Mouse (Mus musculus): Measurements from ENCODE around the gene Epn2.

The Epn2 gene

DNA sequence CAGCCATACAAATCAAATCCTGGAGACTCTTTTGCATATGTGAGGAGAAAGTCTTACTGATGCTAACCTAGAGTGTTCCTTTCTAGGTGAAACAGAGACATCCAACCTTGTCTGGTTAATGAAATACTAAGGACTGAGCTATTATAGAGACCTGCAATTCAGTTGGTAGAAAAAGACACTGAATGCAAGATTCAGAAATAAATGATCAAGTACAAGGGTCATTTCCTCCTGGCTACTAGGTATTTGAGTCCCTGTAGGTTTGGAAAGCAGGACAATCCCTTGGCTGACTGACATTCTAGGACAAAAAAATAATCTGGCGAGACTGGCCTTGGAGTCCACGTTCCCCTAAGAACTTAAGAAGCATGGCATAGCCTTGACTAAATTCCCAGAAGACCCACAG lies 33.9 kb downstream of the Epn2 start:
- in situ Hi-C loops (cut with MboI; ENCODE audit: low sequenced_read_pairs) = no loop called here

DNA sequence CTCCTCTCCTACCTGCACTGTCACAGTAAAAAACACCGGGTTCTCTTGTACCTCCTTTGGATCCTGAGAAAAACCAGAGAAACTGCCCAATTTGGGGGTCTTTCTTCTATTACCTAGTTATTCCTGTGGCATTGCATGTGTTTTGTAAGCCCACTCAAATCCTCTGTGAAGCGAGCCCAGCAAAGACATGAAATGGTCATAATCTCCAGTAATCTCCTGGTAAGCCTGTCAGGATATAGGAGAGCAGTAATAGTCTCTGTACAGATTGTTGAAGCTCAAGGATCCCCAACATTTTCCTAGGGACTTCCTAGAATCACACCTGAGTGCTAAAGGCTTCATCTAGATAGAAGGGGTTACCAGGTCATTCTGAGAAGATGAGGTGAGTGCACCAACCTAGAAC lies 38.4 kb downstream of the Epn2 start:
- in situ Hi-C loops (cut with MboI; ENCODE audit: low sequenced_read_pairs) = no loop called here

DNA sequence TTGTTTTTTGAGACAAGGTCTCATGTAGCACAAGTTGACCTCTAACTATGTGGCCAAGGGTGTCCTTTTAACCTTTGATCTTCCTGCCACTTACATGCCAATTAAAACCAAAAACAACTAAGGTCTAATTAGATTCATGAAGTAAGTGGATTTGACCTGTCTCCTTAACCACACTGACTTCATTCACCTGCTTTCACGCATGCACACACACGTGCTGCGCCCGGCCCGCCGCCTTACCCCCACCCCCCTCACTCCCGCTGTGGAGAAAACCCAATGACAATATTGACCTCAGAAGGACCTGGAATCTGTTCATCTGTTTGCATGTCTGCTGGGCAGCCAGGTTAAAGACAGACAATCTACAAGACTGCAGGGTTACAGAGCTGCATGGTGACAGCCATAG lies 38.8 kb downstream of the Epn2 start:
- in situ Hi-C loops (cut with MboI; ENCODE audit: low sequenced_read_pairs) = no loop called here

DNA sequence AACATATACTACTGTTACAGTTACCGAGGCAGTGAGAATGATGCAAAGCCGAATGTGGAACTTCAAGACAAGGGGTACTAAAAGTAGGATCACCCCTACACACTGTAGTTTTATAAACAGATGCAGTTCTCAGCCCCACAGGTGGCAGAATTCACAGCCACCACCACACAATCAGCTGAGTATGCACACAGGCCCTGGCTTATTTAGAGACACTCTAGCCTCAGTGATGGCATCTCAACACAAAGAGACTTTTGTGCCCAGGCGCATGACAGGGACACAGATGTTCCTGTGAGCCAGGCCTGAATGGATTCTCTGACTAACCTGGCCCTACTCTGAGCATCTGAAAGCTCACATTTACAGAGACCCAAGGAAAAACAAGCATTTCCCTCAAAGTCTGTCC lies 42.1 kb downstream of the Epn2 start:
- in situ Hi-C loops (cut with MboI; ENCODE audit: low sequenced_read_pairs) = no loop called here

DNA sequence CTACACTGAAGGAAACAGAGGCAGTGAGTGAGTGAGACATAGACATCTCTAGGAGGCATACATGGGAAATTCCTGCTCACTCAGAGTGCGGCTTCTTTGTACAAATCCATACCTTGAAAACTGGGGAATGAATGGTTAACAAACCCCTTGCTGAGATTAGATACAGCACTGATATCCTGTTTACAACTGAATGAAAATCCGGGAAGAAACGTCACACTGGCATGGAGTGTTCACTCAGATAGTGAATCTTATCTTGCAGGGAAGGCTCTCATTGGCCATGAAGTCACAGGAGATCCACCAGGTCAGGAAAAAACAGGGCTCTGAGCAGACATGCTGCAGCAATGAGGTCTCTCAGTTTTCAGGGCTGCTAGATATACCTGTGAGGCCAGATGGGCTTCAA lies 42.5 kb downstream of the Epn2 start:
- in situ Hi-C loops (cut with MboI; ENCODE audit: low sequenced_read_pairs) = no loop called here

DNA sequence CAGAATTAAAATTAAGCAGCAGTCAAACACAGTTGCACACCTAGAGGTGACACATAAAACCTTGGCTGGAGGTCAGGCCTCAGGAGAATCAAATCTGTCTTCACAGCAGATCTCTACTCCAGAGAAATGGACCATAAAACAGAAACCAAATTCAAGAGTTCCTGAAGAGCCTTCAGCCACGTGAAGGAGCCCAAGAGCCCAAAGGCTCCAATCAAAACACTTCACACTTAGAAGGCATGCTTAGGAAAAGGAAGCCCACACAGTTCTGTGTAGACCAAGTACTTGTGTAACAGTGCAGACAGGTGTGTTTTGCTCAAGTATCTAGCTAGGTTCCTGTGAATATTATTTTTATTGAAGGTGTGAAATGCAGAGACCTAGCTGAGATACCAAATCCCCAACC lies 44.0 kb downstream of the Epn2 start:
- in situ Hi-C loops (cut with MboI; ENCODE audit: low sequenced_read_pairs) = no loop called here

DNA sequence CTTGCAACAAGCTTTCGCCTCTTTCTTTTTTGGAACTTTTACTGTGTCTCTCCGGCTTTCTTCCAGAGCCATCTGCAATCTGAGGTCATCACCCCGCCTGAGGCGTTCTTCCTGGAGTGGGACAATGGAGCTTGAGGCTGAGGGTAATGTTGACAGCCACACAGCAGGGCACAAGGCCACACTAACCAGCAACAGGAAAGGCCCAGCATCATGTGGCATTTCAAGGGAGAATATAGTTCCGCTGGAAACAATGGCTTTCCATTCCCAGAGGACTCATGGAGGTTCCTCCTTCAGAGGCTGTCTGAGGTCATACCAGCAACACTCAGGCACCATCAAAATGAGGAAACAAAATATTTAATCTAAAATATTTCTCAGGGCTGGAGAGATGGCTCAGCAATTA lies 45.9 kb downstream of the Epn2 start:
- in situ Hi-C loops (cut with MboI; ENCODE audit: low sequenced_read_pairs) = no loop called here

DNA sequence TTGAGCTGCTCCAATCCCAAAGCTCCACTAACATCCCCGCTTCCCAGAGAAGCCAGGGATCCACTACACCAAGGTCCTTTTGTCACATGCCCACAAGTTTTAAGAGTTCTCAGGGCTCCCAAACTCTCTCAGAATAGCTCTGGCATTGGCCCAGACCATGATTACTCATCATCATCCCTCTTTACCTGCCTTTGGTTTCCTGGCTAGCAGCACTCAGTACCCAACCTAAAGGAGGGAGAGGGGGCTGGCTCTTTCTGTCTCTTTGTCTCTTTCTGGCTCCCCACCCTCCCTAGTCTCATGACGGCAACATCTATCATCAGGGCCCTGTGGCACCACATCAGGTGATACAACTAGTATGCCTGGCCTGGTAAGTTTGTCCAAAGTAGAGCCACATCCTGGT lies 46.7 kb downstream of the Epn2 start:
- in situ Hi-C loops (cut with MboI; ENCODE audit: low sequenced_read_pairs) = no loop called here

DNA sequence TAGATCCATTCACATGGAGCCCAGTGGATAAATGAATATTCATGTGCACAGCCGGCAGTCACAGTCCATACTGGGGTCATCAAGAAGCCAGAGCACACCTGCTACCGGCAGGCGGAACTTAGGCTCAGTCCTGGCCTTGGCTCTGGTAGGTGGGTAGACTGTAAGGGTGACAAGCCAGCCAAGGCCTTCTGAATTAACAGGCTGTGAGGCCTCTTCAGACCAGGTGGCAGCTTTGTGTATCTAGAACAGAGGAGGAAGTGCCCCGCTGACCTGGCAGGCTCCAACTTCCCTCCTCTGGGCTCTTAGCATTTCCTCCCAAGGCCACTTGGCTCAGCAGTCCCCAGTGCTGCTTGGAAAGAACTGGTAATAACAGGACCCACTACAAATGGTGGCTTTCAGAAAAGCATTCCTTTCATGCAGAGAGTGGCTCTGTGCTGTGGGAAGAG lies 50.2 kb downstream of the Epn2 start:
- in situ Hi-C loops (cut with MboI; ENCODE audit: low sequenced_read_pairs) = no loop called here

DNA sequence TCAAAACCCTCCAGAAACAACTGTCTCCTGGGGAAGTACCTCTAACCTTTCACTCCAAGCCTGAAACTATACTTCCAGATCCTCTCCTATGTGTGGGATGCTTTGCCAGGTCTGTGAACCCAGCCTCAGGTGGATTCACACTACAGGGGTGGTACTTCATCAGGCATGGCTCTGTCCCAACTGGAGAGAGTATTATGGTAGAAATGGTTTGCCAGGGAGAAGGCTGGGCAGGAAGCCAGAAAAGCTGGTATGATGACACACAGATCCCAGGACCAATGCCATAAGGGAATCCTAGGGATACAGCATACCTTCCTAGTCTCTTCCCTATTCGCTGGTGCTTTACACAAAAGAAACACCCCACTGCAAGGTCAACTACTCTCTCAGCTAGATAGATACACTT lies 52.6 kb downstream of the Epn2 start:
- in situ Hi-C loops (cut with MboI; ENCODE audit: low sequenced_read_pairs) = no loop called here

DNA sequence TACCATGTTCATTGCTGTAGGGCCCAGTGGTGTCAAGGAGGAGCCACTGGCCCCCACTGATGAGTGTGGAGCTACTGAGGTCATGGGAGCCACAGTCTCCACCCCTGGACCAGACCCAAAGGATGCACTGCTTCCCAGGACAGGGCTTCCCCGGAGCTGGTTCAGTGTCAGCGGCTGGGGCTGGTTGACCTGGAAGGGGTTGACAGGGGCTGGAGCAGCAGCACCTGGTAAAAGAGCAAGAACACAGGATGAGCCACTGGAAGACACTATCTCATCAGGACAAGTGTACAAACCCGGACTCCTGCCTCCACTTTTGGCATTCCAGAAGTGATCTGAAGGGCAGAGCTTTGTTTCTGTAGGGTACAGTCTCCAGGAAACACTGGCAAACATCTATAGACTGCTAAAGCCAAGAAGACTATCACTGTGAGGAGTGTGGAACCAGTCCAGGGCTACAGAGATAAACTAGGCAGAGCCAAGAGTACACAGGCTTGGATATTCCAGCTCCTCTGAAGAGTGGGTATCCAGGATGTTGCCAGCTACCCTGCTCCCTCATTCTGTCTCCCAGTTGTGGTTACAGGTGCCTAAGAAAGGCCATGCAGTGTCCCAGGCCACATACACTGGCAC lies 59.9 kb downstream of the Epn2 start:
- in situ Hi-C loops (cut with MboI; ENCODE audit: low sequenced_read_pairs) = no loop called here

DNA sequence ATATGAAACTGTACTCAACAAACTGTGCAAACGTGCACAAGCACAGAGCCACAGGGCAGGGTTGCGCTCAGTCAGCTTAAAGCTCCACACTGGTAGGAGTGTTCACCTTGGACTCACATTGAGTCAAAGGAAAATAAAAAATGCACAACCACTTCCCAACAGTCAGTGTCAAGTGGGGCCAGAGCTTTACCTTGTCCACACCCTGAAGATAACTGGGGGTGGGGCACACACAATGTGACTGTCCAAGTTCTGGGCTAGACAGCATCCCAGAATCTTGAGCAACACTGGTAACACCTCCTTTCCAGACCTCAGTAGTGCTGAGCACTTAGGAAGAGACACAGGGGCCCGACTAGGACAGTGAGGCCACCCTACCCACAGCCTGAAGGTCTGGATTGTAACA lies 60.6 kb downstream of the Epn2 start:
- in situ Hi-C loops (cut with MboI; ENCODE audit: low sequenced_read_pairs) = no loop called here

DNA sequence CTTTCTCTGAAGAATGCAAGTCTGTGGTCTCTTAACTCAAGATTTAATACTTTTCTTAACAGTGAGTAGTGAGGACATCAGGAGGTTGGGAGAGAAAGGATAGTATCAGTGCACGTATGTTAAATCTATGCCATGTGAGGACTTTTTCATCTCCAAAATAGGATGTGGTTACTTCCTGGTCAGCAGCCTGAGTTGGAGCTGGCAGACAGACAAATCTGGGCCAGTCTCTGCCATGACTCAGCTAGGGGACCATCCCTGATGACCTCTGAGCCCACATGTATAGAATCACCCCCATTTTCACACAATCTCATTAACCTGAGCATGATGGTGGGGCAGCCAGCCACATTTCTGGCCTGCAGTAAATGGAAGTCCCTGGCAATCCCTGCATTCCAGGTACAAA lies 61.5 kb downstream of the Epn2 start:
- in situ Hi-C loops (cut with MboI; ENCODE audit: low sequenced_read_pairs) = no loop called here

DNA sequence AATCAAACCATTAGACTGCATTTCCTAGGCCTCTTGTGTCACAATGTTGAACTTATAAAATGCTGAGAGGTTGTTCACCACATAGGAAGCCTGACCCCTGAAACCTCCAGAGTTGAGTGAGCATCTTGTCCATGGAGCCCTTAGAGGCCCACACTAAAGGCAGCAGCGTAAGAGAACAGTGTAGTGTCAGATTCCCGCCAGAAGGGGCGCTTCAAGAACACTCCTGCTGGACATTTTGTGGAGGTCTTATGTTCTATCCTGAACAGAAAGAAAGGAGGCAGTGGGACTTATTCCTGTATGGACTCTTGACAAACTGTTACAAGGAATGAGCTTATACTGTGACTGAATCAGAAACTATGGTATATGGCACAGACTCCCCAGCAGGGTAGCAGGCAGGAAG lies 64.5 kb downstream of the Epn2 start:
- in situ Hi-C loops (cut with MboI; ENCODE audit: low sequenced_read_pairs) = no loop called here

DNA sequence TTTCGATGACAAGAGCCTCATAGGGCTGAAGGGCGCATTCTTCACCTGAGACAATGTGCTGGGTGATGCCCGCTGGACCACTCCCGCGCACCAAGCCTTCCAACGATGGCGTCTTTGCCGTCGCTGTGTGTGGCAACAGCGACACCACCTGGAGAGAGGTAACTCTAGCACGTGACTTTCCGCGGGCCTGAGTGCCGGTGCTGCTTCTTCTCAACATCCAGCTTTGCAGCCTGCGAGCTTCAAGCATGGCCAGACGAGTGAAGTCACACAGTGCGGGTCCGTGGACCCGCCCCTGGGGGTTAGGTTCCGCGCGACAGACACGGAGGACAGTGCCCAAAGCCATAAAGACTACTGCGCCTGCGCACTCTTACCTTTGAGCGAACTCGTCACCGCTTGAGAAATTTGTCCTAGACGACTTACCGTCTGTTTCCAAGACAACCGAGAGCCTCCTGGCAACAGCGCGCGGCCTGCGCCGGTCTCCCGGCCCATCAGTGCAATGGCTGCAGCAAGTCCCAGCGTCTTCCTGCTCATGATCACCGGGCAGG lies 74.7 kb downstream of the Epn2 start, which contains the start of gene B9d1:
Gene B9d1 (plus strand): TSS at position 432 of the 545 bp plus-strand sequence.
- in situ Hi-C loops (cut with MboI; ENCODE audit: low sequenced_read_pairs) = loop anchor here (5.0 to 10.0 kb wide), 2 partner anchors 92 to 110 kb away; no protein-coding TSS in a partner anchor

DNA sequence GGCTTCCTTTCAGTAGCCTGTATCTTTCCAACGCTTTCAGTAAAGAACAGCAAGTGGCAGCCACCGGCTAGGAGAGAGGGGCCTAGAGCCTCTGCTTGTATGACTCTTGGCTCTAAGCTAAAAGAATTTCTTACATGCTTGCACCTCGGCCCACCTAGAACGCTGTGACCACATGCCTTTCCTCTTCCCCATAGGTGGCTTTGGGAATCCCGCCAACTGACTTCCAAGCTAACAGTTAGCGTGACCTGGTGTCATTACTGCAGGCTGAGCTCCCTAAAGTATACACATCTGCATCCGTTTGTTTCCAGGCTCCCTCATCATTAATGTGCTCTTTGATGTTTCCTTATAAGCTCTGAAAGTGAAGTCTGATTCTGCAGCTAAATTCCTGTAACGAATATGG lies 75.6 kb downstream of the Epn2 start:
- in situ Hi-C loops (cut with MboI; ENCODE audit: low sequenced_read_pairs) = loop anchor here (10.0 kb wide), 1 partner anchor 111 kb away; no protein-coding TSS in a partner anchor

DNA sequence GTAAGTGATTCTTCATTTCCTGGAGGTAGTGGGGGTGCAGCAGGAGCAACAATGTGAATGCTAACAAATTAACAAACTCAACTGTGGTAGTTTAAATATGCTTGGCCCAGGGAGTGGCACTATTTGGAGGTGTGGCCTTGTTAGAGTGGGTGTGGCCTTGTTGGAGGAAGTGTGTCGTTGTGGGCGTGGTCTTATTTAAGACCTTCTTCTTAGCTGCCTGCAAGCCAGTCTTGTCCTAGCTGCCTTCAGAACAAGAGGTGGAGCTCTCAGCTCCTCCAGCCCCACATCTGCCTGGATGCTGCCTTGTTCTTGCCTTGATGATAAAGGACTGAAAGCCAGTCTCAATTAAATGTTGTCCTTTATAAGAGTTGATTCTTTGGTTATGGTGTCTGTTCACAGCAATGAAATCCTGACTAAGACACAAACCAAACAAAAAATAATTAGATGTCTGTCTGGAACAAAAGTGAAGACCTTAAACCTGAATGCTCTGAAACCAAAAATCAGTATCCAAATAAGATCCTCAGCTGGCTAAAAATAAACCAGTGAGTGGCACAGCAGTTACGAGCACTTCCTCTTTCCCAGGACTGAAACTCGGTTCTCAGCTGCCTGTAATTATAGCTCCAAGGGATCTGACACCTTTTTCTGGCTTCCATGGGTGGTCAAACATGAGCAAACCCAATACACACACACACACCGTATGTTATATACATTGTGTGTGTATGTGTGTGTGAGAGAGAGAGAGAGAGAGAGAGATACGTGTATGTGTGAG lies 80.6 kb downstream of the Epn2 start:
- in situ Hi-C loops (cut with MboI; ENCODE audit: low sequenced_read_pairs) = no loop called here

DNA sequence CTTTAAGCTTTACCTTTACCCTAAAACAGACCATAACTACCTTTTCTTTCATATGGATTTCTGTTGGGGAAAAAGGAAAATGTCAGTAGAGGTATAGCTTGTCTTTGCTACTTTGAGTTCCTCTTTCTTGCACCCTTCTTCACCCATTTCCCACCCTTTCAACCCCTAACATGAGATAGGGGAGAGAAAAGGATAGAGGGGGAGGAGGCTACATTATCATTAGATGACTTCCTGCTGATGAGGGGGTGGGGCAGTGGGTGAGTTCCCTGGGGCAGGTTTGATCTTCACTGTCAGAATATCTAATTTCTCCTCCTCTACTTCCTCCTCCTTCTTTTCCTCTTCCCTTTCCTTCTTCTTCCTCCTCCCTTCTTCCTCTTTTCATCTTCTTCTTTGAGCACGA lies 82.0 kb downstream of the Epn2 start:
- in situ Hi-C loops (cut with MboI; ENCODE audit: low sequenced_read_pairs) = no loop called here

DNA sequence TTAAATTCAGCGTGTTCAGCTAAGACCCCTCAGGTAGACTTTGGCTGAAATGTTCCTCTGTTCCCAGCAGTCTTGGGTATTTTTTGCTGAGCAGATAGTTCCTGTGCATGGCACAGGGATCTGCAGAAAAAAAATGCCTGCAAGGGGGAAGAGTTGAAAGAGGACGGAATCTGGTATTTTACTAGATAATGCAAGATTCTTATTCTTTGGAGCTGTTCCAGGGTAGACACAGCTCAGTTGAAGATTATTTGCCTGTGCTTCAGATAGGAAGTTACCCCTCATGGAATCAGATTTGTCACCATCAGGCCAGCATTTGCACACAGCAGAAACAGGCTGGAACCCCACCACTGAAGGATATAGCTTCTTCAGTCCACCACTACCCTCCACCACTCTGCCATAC lies 84.0 kb downstream of the Epn2 start:
- in situ Hi-C loops (cut with MboI; ENCODE audit: low sequenced_read_pairs) = no loop called here

DNA sequence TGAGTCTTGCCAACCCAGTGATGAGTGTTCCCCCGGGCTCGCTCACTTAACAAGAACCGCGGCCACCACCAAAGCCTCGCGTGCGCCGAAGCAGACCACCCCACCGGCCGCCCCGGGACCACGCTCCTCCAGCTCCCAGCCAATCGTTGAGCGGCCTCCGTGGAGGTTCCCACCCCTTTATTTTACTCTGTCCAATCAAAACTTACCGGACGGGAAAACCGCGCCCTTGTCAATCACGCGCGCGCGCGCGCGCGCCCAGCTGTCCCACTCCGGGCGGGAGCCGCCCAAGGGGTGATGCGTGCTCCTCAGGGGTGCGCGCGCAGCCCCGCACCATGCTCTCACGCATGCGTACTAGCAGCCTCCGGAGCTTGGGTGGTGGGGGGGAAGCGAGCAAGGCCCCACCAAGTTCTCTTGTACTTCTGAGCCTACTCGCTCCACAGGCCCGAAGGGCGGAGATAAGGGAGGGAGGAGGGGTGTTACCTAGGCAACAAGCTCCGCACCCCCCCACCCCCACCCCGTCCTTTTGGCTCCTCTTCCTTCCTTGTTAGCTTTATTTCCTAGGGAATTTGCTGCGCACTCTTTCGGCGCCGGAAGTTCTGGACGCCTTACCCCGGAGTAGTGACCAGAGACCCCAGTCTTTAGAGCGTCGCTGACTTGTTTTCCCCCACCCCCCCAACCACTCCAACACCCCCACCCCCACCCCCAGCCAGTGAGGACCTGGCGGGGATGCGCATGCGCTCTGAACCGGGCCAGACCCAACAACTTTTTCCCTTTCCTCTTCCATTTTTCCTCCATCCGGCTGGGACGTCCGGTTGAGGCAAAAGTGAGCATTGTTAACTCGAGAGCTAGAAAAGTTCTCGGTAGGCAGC lies 85.1 kb downstream of the Epn2 start, which contains the start of gene Mapk7:
Gene Mapk7 (minus strand): TSS at position 278 of the 869 bp plus-strand sequence.
- in situ Hi-C loops (cut with MboI; ENCODE audit: low sequenced_read_pairs) = no loop called here

DNA sequence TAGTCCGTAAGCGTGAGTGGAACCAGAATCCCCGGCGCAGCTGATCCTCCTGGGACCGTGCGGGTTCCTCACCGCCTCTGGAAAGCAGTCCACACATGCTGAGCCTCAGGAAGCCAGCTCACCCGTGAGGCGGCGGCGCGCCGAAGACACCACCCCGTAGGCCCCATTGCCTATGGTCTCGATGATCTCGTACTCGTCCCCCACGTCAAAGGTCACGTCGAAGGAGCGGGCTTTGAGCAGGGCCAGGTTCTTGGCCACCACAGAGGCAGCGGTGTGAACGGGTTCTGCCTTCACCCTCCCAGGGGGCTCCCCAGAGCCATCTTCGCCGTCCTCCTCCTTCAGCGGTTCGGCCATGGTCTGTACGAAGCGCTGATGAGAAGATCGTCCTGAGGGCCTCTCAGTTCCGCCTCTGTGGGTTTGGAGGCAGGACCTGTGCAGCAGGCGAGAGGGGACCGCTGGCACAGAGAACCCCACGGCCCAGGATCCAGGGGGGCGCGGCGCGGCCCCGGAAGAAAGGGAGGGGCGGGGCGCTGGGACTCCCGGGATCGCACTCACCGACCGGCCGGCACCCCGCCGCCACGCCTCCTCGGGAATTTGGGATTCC lies 85.9 kb downstream of the Epn2 start:
- in situ Hi-C loops (cut with MboI; ENCODE audit: low sequenced_read_pairs) = no loop called here
